Mouse (Mus musculus) lung, postnatal 0 days (tissue): ENCODE measurements at regions not wholly inside any gene's neighbourhood (a gene's known extent, or its start where the extent isn't known, plus 50 kb on each side); places are given as distances from the start of the nearest gene placed in this dataset.
A peak's percentile ranks its signal among the peaks of the same experiment; 100 is the strongest.

Source experiments
- ATAC-seq: fragments of 200-750 bp; cut with Nextera tagmentation; 2 replicates; pipeline ENCODE4 v1.8.0; 2017; ENCODE audit warnings: moderate library complexity
- DNase-seq: peaks from one replicate; pipeline ENCODE4 v3.0.0-alpha.2; 2016; ENCODE audit warnings: low spot score
- H3K27ac ChIP-seq: fragments of 300-500 bp; sonication (generic); 2 replicates; pipeline ENCODE4 v1.5.1; 2014; ENCODE audit warnings: antibody characterized with exemption, mild to moderate bottlenecking, low read length, mixed read lengths
- H3K27me3 ChIP-seq: fragments of 300-500 bp; sonication (generic); replicated peaks from 2 replicates; pipeline ENCODE4 v1.6.1; 2014; ENCODE audit warnings: low read length, mixed read lengths; ENCODE audit not compliant: insufficient read depth
- H3K36me3 ChIP-seq: fragments of 300-500 bp; sonication (generic); 2 replicates; pipeline ENCODE4 v1.6.1; 2014; ENCODE audit warnings: low read length, mixed read lengths; ENCODE audit not compliant: insufficient read depth
- H3K4me1 ChIP-seq: fragments of 300-500 bp; sonication (generic); 2 replicates; pipeline ENCODE4 v1.6.1; 2014; ENCODE audit warnings: antibody characterized with exemption, low read depth, low read length, mixed read lengths; ENCODE audit not compliant: insufficient read depth
- H3K4me2 ChIP-seq: fragments of 300-500 bp; sonication (generic); replicated peaks from 2 replicates; pipeline ENCODE4 v1.6.1; 2014; ENCODE audit warnings: low read depth, mild to moderate bottlenecking, low read length, moderate library complexity, mixed read lengths
- H3K4me3 ChIP-seq: fragments of 300-500 bp; sonication (generic); 2 replicates; pipeline ENCODE4 v1.5.1; 2014; ENCODE audit warnings: low read depth, low read length
- H3K9ac ChIP-seq: fragments of 300-500 bp; sonication (generic); replicated peaks from 2 replicates; pipeline ENCODE4 v1.6.1; 2014; ENCODE audit warnings: low read depth, mild to moderate bottlenecking
- H3K9me3 ChIP-seq: fragments of 300-500 bp; sonication (generic); 2 replicates; pipeline ENCODE4 v1.6.1; 2016; ENCODE audit warnings: low read length, mixed read lengths
- CTCF ChIP-seq: IDR thresholded peaks from 2 replicates; pipeline ENCODE4 v1.5.1; 2016; ENCODE audit warnings: antibody characterized with exemption, mild to moderate bottlenecking
- EP300 ChIP-seq: IDR thresholded peaks from 2 replicates; pipeline ENCODE4 v1.6.1; 2016; ENCODE audit warnings: antibody characterized with exemption, mild to moderate bottlenecking, control low read depth
- WGBS: fragments of 180-500 bp; shearing (Covaris S2); extraction: QIAGEN DNeasy Blood & Tissue Kit; methylation state at CpG from one replicate; pipeline ENCODE4 v1.1.7; 2014; 5-methylcytosine and 5-hydroxymethylcytosine counted together

DNA sequence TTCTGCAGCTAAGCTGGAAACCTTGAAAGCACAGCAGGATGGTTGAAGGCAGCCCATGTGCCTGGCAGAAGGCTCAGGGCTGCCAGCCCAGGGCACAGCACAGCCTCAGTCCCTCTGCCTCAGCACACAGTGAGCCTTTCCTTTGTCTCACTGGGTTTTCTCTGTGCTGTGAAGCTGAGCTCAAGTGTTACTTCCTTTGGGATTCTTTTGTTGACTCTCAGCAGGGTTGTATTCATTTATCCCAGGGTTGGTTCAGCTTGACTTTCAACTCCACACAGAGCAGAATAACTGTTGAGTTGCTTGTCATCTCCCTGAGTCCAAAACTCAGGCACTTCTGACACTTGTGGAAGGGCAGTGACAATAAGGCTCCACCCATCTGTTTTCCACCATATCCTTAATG lies 162.3 kb upstream of the Bmper start:
- Histone ChIP-seq H3K36me3 (no peaks in the 10 kb centered on the region), H3K4me2 (no peak overlapping the region), H3K27ac (no peak overlapping the region), H3K9ac (no peak overlapping the region), H3K27me3 (no peaks in the 10 kb centered on the region), H3K9me3 (no peaks in the 10 kb centered on the region), H3K4me3 (no peak overlapping the region), H3K4me1 (no peaks in the 10 kb centered on the region)
- ATAC-seq (peak; percentile 11; the same call in 1 of the 2 replicates), DNase-seq (no peak)
- no peak for TF ChIP-seq EP300
- TF ChIP-seq CTCF = no peak

DNA sequence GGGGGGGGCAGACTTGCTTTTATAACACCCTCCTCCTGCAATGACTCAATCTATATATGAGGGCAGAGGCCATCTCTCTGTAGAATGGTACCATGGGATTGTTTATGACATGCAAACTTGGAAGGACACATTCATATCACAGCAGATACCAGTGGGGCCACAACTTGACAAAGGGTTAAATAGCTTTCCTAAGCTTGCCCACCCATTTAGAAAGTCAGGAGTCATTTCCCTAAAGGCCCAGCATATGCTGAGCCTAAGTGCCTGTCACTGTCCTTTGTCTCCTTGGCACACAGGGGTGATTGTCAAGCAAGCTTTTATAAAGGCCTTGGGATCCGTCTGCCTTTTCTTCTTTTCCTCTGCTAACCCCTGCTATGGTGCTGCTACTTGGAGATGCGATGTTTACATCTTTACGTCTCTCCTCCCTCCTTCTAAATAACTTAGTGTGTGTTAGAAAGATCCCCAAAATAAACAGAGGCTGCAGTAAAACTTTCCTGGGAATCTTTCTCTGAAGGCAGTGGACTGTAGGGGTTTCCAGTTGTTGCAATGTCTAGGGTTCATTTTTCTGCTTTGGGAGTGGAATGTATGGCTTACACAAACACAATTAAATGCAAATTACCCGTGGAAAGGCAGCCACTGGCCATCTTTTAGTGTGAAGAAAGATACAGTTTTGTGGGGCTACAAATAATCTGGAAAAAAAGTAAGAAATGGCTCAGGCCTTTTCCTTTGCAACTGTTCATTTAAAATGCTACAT lies 161.5 kb upstream of the Bmper start:
- no peaks in the 10 kb centered on the region for H3K9me3 ChIP-seq
- 39% methylated on average over 4 of the region's 4 CpGs for WGBS
- H3K27me3 ChIP-seq = no peaks in the 10 kb centered on the region
- no peak overlapping the region for H3K4me3 ChIP-seq
- DNase-seq = no peak
- H3K4me2 ChIP-seq = no peak overlapping the region
- no peak overlapping the region for H3K27ac ChIP-seq
- H3K36me3 ChIP-seq = no peaks in the 10 kb centered on the region
- no peak for ATAC-seq
- TF ChIP-seq CTCF (no peak), EP300 (no peak)
- no peak overlapping the region for H3K9ac ChIP-seq
- H3K4me1 ChIP-seq = no peaks in the 10 kb centered on the region

DNA sequence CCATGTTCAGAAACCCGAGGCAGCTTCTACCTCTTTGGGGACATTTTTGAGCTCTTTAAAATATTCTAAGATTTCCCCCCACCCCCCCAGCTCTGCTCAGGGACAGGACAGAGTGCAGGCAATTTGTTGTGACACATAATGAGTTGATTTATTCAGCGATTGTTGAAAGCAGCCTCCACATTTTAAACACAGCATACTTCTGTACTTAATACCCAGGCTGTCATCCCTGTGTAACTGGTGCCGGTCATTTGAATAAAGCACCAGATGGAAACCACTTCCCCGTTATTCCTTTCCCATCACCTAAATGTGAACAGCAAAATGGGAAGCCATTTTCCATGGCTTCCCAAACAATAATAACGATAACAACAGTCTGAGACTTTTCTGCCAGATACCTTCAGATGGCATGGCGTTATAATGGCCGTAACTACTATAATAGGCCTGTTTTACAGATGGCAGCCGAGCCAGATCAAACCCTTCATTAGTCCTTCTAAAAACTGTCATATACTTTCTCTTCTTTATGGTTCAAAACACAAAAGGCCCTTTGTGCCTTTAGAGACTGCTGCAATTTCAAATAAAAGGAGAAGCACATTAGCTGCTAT lies 160.7 kb upstream of the Bmper start:
- WGBS = 65% methylated on average over 8 of the region's 8 CpGs
- no peak overlapping the region for H3K4me3 ChIP-seq
- no peak for TF ChIP-seq CTCF
- no peak for TF ChIP-seq EP300
- no peaks in the 10 kb centered on the region for H3K36me3 ChIP-seq
- no peak for DNase-seq
- no peak overlapping the region for H3K4me2 ChIP-seq
- no peak overlapping the region for H3K9ac ChIP-seq
- H3K27ac ChIP-seq = peak overlapping the region; percentile 20; the same call in 1 of the 2 replicates
- no peaks in the 10 kb centered on the region for H3K27me3 ChIP-seq
- H3K9me3 ChIP-seq = no peaks in the 10 kb centered on the region
- no peak for ATAC-seq
- H3K4me1 ChIP-seq = no peaks in the 10 kb centered on the region

DNA sequence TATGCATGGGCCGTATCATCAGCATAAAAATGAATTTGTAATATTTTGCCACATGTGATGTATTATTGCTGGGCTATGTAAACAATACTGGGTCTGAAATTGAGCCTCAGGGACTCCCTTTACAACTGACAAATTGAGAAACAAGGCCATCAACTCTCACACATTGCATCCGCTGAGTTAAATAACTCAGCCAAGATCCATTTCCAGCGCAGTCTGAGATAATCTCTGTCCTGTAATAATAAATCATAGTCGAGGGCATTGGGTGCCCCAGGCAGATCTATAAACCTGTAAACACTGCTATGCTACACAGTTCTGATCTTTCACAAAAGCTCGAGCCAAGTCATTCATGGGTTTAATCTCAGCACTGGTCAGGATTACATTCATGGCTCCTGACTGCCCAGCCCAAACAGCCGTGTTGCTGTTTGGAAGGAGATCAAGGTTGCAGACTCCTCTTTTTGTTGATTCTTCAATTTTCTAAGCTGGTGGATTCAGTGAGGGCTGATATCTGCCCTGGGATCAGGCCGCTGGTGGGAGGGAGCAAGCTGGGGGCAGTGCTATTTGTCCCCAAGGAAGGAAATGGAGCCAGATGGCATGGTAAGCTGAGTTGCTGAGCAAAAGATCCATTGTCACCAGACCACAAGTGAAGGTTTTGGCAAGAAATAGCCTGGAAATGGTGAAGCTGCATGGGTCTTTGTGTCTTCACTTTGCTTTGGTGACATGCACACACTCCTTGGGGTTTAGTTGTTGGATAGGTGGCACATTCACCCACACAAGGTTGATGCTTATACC lies 160.0 kb upstream of the Bmper start:
- Histone ChIP-seq H3K4me3 (no peak overlapping the region), H3K4me1 (no peaks in the 10 kb centered on the region), H3K36me3 (no peaks in the 10 kb centered on the region), H3K27ac (peak overlapping the region; percentile 20; the same call in 1 of the 2 replicates), H3K9ac (no peak overlapping the region), H3K4me2 (no peak overlapping the region), H3K9me3 (no peaks in the 10 kb centered on the region), H3K27me3 (no peaks in the 10 kb centered on the region)
- WGBS = 48% methylated on average over 7 of the region's 7 CpGs
- TF ChIP-seq CTCF (no peak), EP300 (no peak)
- DNase-seq = no peak
- ATAC-seq = no peak

DNA sequence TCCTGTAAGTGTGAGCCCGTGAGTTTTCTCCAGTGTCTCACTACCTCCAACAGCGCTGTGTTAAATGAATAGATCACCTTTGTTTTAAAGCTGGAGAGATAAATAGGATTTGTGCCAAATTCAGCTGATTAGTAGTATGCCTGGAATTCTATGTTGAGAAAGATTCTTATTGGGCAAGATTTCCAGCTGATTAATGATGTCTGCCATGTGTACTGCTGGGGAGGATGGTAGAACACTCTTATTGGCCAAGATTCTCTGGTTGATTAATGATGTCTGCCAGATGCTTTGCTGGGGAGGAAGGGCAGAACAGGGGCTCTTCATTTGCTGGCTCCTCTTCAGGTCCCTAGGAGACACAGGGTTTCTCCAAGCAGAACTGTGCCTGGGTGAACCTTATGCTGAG lies 158.9 kb upstream of the Bmper start:
- no peak overlapping the region for H3K4me2 ChIP-seq
- H3K36me3 ChIP-seq = no peaks in the 10 kb centered on the region
- 66% methylated on average over 2 of the region's 2 CpGs for WGBS
- H3K9ac ChIP-seq = no peak overlapping the region
- DNase-seq (peak; percentile 60), ATAC-seq (peak; percentile 38; the same call in 1 of the 2 replicates)
- TF ChIP-seq CTCF (no peak), EP300 (0 out of 2 replicates have a peak, but pooled peaks have one; percentile 24)
- H3K4me1 ChIP-seq = no peaks in the 10 kb centered on the region
- no peak overlapping the region for H3K4me3 ChIP-seq
- H3K27me3 ChIP-seq = no peaks in the 10 kb centered on the region
- no peaks in the 10 kb centered on the region for H3K9me3 ChIP-seq
- H3K27ac ChIP-seq = no peak overlapping the region

- no peak overlapping the region for H3K4me2 ChIP-seq
- no peak overlapping the region for H3K27ac ChIP-seq
- H3K36me3 ChIP-seq = no peaks in the 10 kb centered on the region
- H3K27me3 ChIP-seq = no peaks in the 10 kb centered on the region
- no peak overlapping the region for H3K4me3 ChIP-seq
- no peaks in the 10 kb centered on the region for H3K9me3 ChIP-seq
- no peaks in the 10 kb centered on the region for H3K4me1 ChIP-seq
- DNase-seq = no peak
- no peak overlapping the region for H3K9ac ChIP-seq
- ATAC-seq = no peak
- 91% methylated on average over 3 of the region's 3 CpGs for WGBS
- TF ChIP-seq EP300 = no peak
- TF ChIP-seq CTCF = no peak
Measured at GRCm38 (mm10) chr9:23064811-23065210, 158.1 kb upstream of the Bmper start.
